Mouse (Mus musculus) lung, postnatal 0 days (tissue): Measurements from ENCODE around the gene Susd2. TPM values are rescaled to one million over a fixed set of nuclear protein-coding genes. Genes with fewer than 3 reads are reported as not detected.

Experiments
- ATAC-seq: fragments of 200-750 bp; cut with Nextera tagmentation; 2 replicates; pipeline ENCODE4 v1.8.0; 2017; ENCODE audit warnings: moderate library complexity
- DNase-seq: peaks from one replicate; pipeline ENCODE4 v3.0.0-alpha.2; 2016; ENCODE audit warnings: low spot score
- H3K27ac ChIP-seq: fragments of 300-500 bp; sonication (generic); 2 replicates; pipeline ENCODE4 v1.5.1; 2014; ENCODE audit warnings: antibody characterized with exemption, mild to moderate bottlenecking, low read length, mixed read lengths
- H3K27me3 ChIP-seq: fragments of 300-500 bp; sonication (generic); replicated peaks from 2 replicates; pipeline ENCODE4 v1.6.1; 2014; ENCODE audit warnings: low read length, mixed read lengths; ENCODE audit not compliant: insufficient read depth
- H3K36me3 ChIP-seq: fragments of 300-500 bp; sonication (generic); 2 replicates; pipeline ENCODE4 v1.6.1; 2014; ENCODE audit warnings: low read length, mixed read lengths; ENCODE audit not compliant: insufficient read depth
- H3K4me1 ChIP-seq: fragments of 300-500 bp; sonication (generic); 2 replicates; pipeline ENCODE4 v1.6.1; 2014; ENCODE audit warnings: antibody characterized with exemption, low read depth, low read length, mixed read lengths; ENCODE audit not compliant: insufficient read depth
- H3K4me2 ChIP-seq: fragments of 300-500 bp; sonication (generic); replicated peaks from 2 replicates; pipeline ENCODE4 v1.6.1; 2014; ENCODE audit warnings: low read depth, mild to moderate bottlenecking, low read length, moderate library complexity, mixed read lengths
- H3K4me3 ChIP-seq: fragments of 300-500 bp; sonication (generic); 2 replicates; pipeline ENCODE4 v1.5.1; 2014; ENCODE audit warnings: low read depth, low read length
- H3K9ac ChIP-seq: fragments of 300-500 bp; sonication (generic); replicated peaks from 2 replicates; pipeline ENCODE4 v1.6.1; 2014; ENCODE audit warnings: low read depth, mild to moderate bottlenecking
- H3K9me3 ChIP-seq: fragments of 300-500 bp; sonication (generic); 2 replicates; pipeline ENCODE4 v1.6.1; 2016; ENCODE audit warnings: low read length, mixed read lengths
- CTCF ChIP-seq: IDR thresholded peaks from 2 replicates; pipeline ENCODE4 v1.5.1; 2016; ENCODE audit warnings: antibody characterized with exemption, mild to moderate bottlenecking
- EP300 ChIP-seq: IDR thresholded peaks from 2 replicates; pipeline ENCODE4 v1.6.1; 2016; ENCODE audit warnings: antibody characterized with exemption, mild to moderate bottlenecking, control low read depth
- WGBS: fragments of 180-500 bp; shearing (Covaris S2); extraction: QIAGEN DNeasy Blood & Tissue Kit; methylation state at CpG from one replicate; pipeline ENCODE4 v1.1.7; 2014; 5-methylcytosine and 5-hydroxymethylcytosine counted together
- polyA plus RNA-seq: library from polyadenylated mRNA; unstranded; fragments of >200 nt; fragmentation: Nextera tagmentation; extraction: Ambion mirVana; gene quantifications from 2 replicates; pipeline ENCODE4 v1.2.1, GENCODE M21; 2015

Susd2 gene
- polyA plus RNA-seq, 1 experiment from 2014 or later, result 9.3 TPM

GRCm38 (mm10) chr10:75635019-75635692 lies 8.7 kb downstream of the Susd2 start:
- Histone ChIP-seq H3K27ac (no peak overlapping the region), H3K4me2 (no peak overlapping the region), H3K27me3 (no peaks in the 10 kb centered on the region), H3K4me1 (no peaks in the 10 kb centered on the region), H3K9ac (no peak overlapping the region), H3K9me3 (no peaks in the 10 kb centered on the region), H3K4me3 (no peak overlapping the region), H3K36me3 (no peaks in the 10 kb centered on the region)
- WGBS, result 66% methylated on average over 14 of the region's 14 CpGs
- ATAC-seq (no peak), DNase-seq (no peak)
- TF ChIP-seq CTCF, result no peak

GRCm38 (mm10) chr10:75634610-75635009 lies 9.2 kb downstream of the Susd2 start:
- no peak for DNase-seq
- Histone ChIP-seq H3K27ac (no peak overlapping the region), H3K4me1 (no peaks in the 10 kb centered on the region), H3K4me2 (no peak overlapping the region), H3K27me3 (no peaks in the 10 kb centered on the region), H3K4me3 (no peak overlapping the region), H3K9me3 (no peaks in the 10 kb centered on the region), H3K9ac (no peak overlapping the region), H3K36me3 (no peaks in the 10 kb centered on the region)
- WGBS, result 94% methylated on average over 8 of the region's 8 CpGs
- TF ChIP-seq CTCF (no peak), EP300 (no peak)
- ATAC-seq, result no peak

- ATAC-seq, result no peak
- WGBS, result 73% methylated on average over 11 of the region's 14 CpGs
- no peak overlapping the region for H3K27ac ChIP-seq
These were observed 10.2 kb downstream of the Susd2 start for GRCm38 (mm10) chr10:75633576-75634139.

GRCm38 (mm10) chr10:75633048-75633447 lies 10.8 kb downstream of the Susd2 start:
- H3K9ac ChIP-seq, result no peak overlapping the region
- ATAC-seq (peak; percentile 68), DNase-seq (no peak)
- H3K4me1 ChIP-seq, result no peaks in the 10 kb centered on the region
- 75% methylated on average over 5 of the region's 5 CpGs for WGBS
- no peak overlapping the region for H3K4me2 ChIP-seq
- no peaks in the 10 kb centered on the region for H3K9me3 ChIP-seq
- TF ChIP-seq EP300 (no peak), CTCF (no peak)
- H3K27ac ChIP-seq, result no peak overlapping the region
- no peak overlapping the region for H3K4me3 ChIP-seq
- no peaks in the 10 kb centered on the region for H3K27me3 ChIP-seq
- H3K36me3 ChIP-seq, result no peaks in the 10 kb centered on the region

More at GRCm38 (mm10) chr10:75633576-75634139, 10.2 kb downstream of the Susd2 start:
- no peak for DNase-seq
- H3K4me3 ChIP-seq, result no peak overlapping the region
- no peak overlapping the region for H3K4me2 ChIP-seq
- H3K36me3 ChIP-seq, result no peaks in the 10 kb centered on the region
- no peaks in the 10 kb centered on the region for H3K27me3 ChIP-seq
- TF ChIP-seq EP300, result no peak
- no peak for TF ChIP-seq CTCF
- H3K4me1 ChIP-seq, result no peaks in the 10 kb centered on the region
- H3K9me3 ChIP-seq, result no peaks in the 10 kb centered on the region
- no peak overlapping the region for H3K9ac ChIP-seq

- TF ChIP-seq EP300 (peak; percentile 51; the same call in 1 of the 2 replicates), CTCF (no peak)
- Histone ChIP-seq H3K4me3 (no peak overlapping the region), H3K27ac (no peak overlapping the region), H3K9ac (no peak overlapping the region), H3K9me3 (no peaks in the 10 kb centered on the region), H3K4me1 (no peaks in the 10 kb centered on the region), H3K36me3 (no peaks in the 10 kb centered on the region), H3K4me2 (no peak overlapping the region), H3K27me3 (no peaks in the 10 kb centered on the region)
- ATAC-seq (peak; percentile 79), DNase-seq (peak; percentile 74)
- WGBS, result 54% methylated on average over 5 of the region's 5 CpGs
These were observed 11.2 kb downstream of the Susd2 start for GRCm38 (mm10) chr10:75632633-75633032.

- 33% methylated on average over 3 of the region's 3 CpGs for WGBS
- TF ChIP-seq EP300 (no peak), CTCF (no peak)
- Histone ChIP-seq H3K4me3 (no peak overlapping the region), H3K36me3 (no peaks in the 10 kb centered on the region), H3K4me2 (no peak overlapping the region), H3K4me1 (no peaks in the 10 kb centered on the region), H3K9ac (no peak overlapping the region), H3K27ac (no peak overlapping the region), H3K9me3 (no peaks in the 10 kb centered on the region), H3K27me3 (no peaks in the 10 kb centered on the region)
- ATAC-seq, result no peak
- DNase-seq, result no peak
These were observed 16.3 kb downstream of the Susd2 start for GRCm38 (mm10) chr10:75627490-75627889.
